Mouse (Mus musculus): ENCODE results near the gene Timm8a2. TPM values are rescaled to one million over a fixed set of nuclear protein-coding genes. Genes with fewer than 3 reads are reported as not detected.

Gene Timm8a2
- polyA plus RNA-seq, 1 experiment from 2014 or later: not detected

DNA sequence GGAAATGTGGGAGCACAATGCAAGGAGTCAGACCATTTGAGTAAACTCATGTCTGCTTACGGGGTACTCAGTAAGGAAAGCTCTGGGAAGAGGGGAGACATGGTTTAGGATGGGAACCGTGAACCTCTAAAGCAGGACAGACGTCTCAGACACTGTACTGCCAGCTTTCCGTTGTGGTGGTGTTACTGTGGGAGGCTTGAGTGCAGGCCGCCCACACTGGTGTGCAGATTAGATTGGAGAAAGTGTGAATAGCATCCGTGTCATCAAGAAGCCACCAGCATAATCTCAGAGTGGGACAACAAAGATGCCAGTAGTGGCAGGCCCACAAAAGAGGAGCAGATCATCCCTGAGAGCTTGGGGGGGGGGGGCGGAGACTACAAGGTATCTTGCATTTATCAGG, 32.2 kb upstream of the Timm8a2 start:
- no peaks in the 10 kb centered on the region for H3K9me3 ChIP-seq (replicated peaks; ENCODE audit: control insufficient read depth, low read length)
- ATAC-seq (replicated peaks; ENCODE audit: insufficient number of reproducible peaks, low FRiP score, low TSS enrichment): no peak
- H3K36me3 ChIP-seq (ENCODE audit: control insufficient read depth, insufficient read depth, low read length): no peaks in the 10 kb centered on the region
- H3K27me3 ChIP-seq (ENCODE audit: control insufficient read depth, insufficient read depth, low read length): no peaks in the 10 kb centered on the region
- 57% methylated on average over 7 of the region's 7 CpGs for WGBS (ENCODE audit: insufficient replicate concordance)
- H3K4me2 ChIP-seq: no peak overlapping the region
- no peak overlapping the region for H3K4me3 ChIP-seq (ENCODE audit: low read depth, low read length)
- H3K27ac ChIP-seq (ENCODE audit: low read depth, low read length): no peak overlapping the region
- peaks cover 5% of the 10 kb centered on the region; the same call in 1 of the 2 replicates for H3K4me1 ChIP-seq (ENCODE audit: control insufficient read depth, insufficient read depth, low read length)
- no peak overlapping the region for H3K9ac ChIP-seq (ENCODE audit: low read depth, low read length)

DNA sequence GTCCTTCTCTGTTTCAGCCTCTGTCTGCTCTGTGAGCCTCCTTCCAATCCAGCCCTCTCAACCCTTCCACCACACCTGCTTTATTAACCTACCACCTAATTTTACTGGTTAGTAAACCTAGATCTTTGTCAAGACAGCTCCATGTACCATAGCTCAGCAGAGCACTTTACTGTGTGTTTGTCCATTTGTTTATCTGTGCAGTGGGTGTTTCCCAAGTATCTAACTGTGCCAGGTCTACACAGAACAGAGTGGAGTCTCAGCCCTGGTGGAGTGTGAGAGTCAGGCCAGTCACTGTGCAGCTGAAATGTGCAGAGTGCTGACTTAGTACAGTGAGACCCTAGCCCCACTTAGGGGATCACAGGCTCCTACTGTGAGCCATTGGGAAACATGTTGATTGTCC, 30.7 kb upstream of the Timm8a2 start:
- no peaks in the 10 kb centered on the region for H3K36me3 ChIP-seq (ENCODE audit: control insufficient read depth, insufficient read depth, low read length)
- no peak for ATAC-seq (replicated peaks; ENCODE audit: insufficient number of reproducible peaks, low FRiP score, low TSS enrichment)
- H3K4me2 ChIP-seq: no peak overlapping the region
- H3K4me3 ChIP-seq (ENCODE audit: low read depth, low read length): no peak overlapping the region
- peaks cover 5% of the 10 kb centered on the region; the same call in 1 of the 2 replicates for H3K4me1 ChIP-seq (ENCODE audit: control insufficient read depth, insufficient read depth, low read length)
- no peaks in the 10 kb centered on the region for H3K9me3 ChIP-seq (replicated peaks; ENCODE audit: control insufficient read depth, low read length)
- no peaks in the 10 kb centered on the region for H3K27me3 ChIP-seq (ENCODE audit: control insufficient read depth, insufficient read depth, low read length)
- no peak overlapping the region for H3K9ac ChIP-seq (ENCODE audit: low read depth, low read length)
- no peak overlapping the region for H3K27ac ChIP-seq (ENCODE audit: low read depth, low read length)

DNA sequence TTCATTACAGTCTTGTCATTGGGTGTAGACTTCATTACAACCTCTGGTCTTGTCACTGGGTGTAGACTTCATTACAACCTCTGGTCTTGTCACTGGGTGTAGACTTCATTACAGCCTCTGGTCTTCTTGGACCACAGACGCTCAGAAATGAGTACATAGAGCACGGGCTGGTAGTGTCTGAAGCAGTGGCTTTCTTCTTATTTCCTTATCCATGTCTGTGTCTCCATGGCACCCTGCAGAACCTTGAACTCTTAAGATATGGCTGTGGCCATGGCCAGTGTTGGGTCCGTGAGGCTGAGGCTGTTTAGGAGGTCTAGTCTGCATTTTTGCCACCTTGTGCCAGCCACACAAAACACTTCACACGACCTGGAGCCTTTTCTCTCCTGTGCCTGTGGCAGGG, 26.2 kb upstream of the Timm8a2 start:
- no peaks in the 10 kb centered on the region for H3K9me3 ChIP-seq (replicated peaks; ENCODE audit: control insufficient read depth, low read length)
- 0 out of 2 replicates have a peak, but pooled peaks cover 5% of the 10 kb centered on the region for H3K4me1 ChIP-seq (ENCODE audit: control insufficient read depth, insufficient read depth, low read length)
- no peak overlapping the region for H3K4me2 ChIP-seq
- H3K9ac ChIP-seq (ENCODE audit: low read depth, low read length): no peak overlapping the region
- H3K27ac ChIP-seq (ENCODE audit: low read depth, low read length): no peak overlapping the region
- H3K27me3 ChIP-seq (ENCODE audit: control insufficient read depth, insufficient read depth, low read length): no peaks in the 10 kb centered on the region
- H3K36me3 ChIP-seq (ENCODE audit: control insufficient read depth, insufficient read depth, low read length): no peaks in the 10 kb centered on the region
- no peak overlapping the region for H3K4me3 ChIP-seq (ENCODE audit: low read depth, low read length)
- 83% methylated on average over 4 of the region's 4 CpGs for WGBS (ENCODE audit: insufficient replicate concordance)
- no peak for ATAC-seq (replicated peaks; ENCODE audit: insufficient number of reproducible peaks, low FRiP score, low TSS enrichment)

DNA sequence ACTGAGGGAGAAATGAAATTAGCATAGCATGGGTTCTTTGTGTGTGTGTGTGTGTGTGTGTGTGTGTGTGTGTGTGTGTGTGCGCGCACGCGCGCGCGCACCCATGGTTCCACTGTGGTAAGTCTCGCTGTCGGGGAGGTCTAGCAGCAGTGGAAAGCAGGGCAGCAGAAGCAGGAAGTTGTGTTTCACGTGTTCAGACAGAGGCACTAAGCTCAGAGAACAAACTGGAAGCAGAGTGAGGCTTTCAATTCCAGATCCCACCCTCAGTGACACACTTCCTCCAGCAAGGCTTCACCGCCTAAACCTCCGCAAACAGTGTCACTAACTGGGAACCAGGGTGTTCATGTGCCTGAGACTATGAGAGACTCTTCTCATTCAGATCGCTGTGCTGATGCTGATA, 25.0 kb upstream of the Timm8a2 start:
- no peaks in the 10 kb centered on the region for H3K27me3 ChIP-seq (ENCODE audit: control insufficient read depth, insufficient read depth, low read length)
- H3K36me3 ChIP-seq (ENCODE audit: control insufficient read depth, insufficient read depth, low read length): no peaks in the 10 kb centered on the region
- WGBS (ENCODE audit: insufficient replicate concordance): 90% methylated on average over 13 of the region's 13 CpGs
- H3K4me3 ChIP-seq (ENCODE audit: low read depth, low read length): no peak overlapping the region
- H3K4me1 ChIP-seq (ENCODE audit: control insufficient read depth, insufficient read depth, low read length): 0 out of 2 replicates have a peak, but pooled peaks cover 5% of the 10 kb centered on the region
- no peak for ATAC-seq (replicated peaks; ENCODE audit: insufficient number of reproducible peaks, low FRiP score, low TSS enrichment)
- H3K9ac ChIP-seq (ENCODE audit: low read depth, low read length): no peak overlapping the region
- no peak overlapping the region for H3K27ac ChIP-seq (ENCODE audit: low read depth, low read length)
- no peak overlapping the region for H3K4me2 ChIP-seq
- no peaks in the 10 kb centered on the region for H3K9me3 ChIP-seq (replicated peaks; ENCODE audit: control insufficient read depth, low read length)

DNA sequence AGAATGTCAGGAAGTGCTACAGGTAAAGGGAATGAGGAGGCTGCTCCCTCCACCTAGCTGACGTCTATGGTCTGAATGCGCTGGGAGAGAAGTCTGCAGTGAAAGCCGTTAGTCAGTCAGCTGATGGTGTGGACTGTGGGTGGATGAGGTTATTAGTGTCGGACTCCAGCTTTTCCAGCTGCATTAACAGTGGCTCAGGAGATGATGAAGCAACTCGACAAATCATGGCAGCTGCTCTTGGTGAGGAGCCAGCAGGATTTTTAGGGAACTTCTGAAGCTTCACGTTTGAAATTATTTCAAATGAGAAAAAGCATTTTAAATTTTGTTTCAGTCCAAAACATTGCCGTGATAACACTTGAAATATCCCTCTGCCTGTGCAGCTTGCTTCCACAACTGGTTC, 24.2 kb upstream of the Timm8a2 start:
- Histone ChIP-seq H3K4me1 (ENCODE audit: control insufficient read depth, insufficient read depth, low read length) (0 out of 2 replicates have a peak, but pooled peaks cover 5% of the 10 kb centered on the region), H3K4me2 (no peak overlapping the region), H3K9ac (ENCODE audit: low read depth, low read length) (no peak overlapping the region), H3K4me3 (ENCODE audit: low read depth, low read length) (no peak overlapping the region), H3K9me3 (replicated peaks; ENCODE audit: control insufficient read depth, low read length) (no peaks in the 10 kb centered on the region), H3K27ac (ENCODE audit: low read depth, low read length) (no peak overlapping the region), H3K27me3 (ENCODE audit: control insufficient read depth, insufficient read depth, low read length) (no peaks in the 10 kb centered on the region), H3K36me3 (ENCODE audit: control insufficient read depth, insufficient read depth, low read length) (no peaks in the 10 kb centered on the region)
- 81% methylated on average over 7 of the region's 7 CpGs for WGBS (ENCODE audit: insufficient replicate concordance)
- ATAC-seq (replicated peaks; ENCODE audit: insufficient number of reproducible peaks, low FRiP score, low TSS enrichment): no peak

DNA sequence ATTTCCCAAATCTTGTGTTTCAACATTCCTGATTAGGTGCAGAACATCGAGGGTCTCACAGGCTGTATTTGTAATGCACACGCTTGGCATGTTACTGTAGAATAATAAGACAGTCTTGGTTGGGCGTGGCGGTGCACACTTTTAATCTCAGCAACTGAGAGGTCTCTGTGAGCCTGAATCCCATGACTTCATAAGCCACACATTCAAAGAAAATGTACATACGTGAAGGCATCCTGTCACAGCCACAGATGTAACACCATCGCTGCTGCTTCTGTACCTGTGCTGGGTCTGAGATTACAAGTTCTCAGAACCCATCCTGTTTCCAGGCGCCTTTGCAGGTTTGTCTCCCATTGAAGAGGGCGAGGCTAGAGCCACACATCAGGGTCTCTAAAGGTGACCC, 22.7 kb upstream of the Timm8a2 start:
- Histone ChIP-seq H3K4me1 (ENCODE audit: control insufficient read depth, insufficient read depth, low read length) (peaks cover 12% of the 10 kb centered on the region; the same call in 1 of the 2 replicates), H3K36me3 (ENCODE audit: control insufficient read depth, insufficient read depth, low read length) (no peaks in the 10 kb centered on the region), H3K4me2 (no peak overlapping the region), H3K9ac (ENCODE audit: low read depth, low read length) (no peak overlapping the region), H3K27me3 (ENCODE audit: control insufficient read depth, insufficient read depth, low read length) (no peaks in the 10 kb centered on the region), H3K27ac (ENCODE audit: low read depth, low read length) (no peak overlapping the region), H3K9me3 (replicated peaks; ENCODE audit: control insufficient read depth, low read length) (no peaks in the 10 kb centered on the region), H3K4me3 (ENCODE audit: low read depth, low read length) (no peak overlapping the region)
- ATAC-seq (replicated peaks; ENCODE audit: insufficient number of reproducible peaks, low FRiP score, low TSS enrichment): no peak
- whole genome bisulfite sequencing (ENCODE audit: insufficient replicate concordance): 90% methylated on average over 8 of the region's 8 CpGs

DNA sequence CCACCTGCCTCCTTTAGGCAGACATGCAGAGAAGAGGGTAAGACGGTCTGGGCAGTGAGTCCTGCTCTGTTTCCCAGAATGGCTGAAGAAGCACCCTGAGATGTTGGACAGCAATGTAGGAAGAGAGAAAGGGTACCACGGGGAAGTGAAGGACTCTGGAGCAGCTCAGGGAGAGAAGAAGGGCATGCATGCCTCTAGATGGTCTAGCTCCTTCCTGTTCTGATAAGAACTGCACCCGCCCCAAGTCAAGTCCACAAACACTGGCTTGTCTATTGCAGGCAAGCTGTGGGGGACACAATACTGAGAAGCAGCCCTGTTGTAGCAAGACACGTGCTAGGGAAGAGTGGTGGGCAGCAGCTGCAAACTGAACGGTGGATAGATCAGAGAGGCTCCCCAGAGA, 22.3 kb upstream of the Timm8a2 start:
- peaks cover 13% of the 10 kb centered on the region; the same call in 1 of the 2 replicates for H3K4me1 ChIP-seq (ENCODE audit: control insufficient read depth, insufficient read depth, low read length)
- no peak overlapping the region for H3K4me3 ChIP-seq (ENCODE audit: low read depth, low read length)
- no peak overlapping the region for H3K4me2 ChIP-seq
- H3K9ac ChIP-seq (ENCODE audit: low read depth, low read length): no peak overlapping the region
- H3K27me3 ChIP-seq (ENCODE audit: control insufficient read depth, insufficient read depth, low read length): no peaks in the 10 kb centered on the region
- no peaks in the 10 kb centered on the region for H3K36me3 ChIP-seq (ENCODE audit: control insufficient read depth, insufficient read depth, low read length)
- no peak overlapping the region for H3K27ac ChIP-seq (ENCODE audit: low read depth, low read length)
- ATAC-seq (replicated peaks; ENCODE audit: insufficient number of reproducible peaks, low FRiP score, low TSS enrichment): no peak
- WGBS (ENCODE audit: insufficient replicate concordance): 44% methylated on average over 5 of the region's 5 CpGs
- H3K9me3 ChIP-seq (replicated peaks; ENCODE audit: control insufficient read depth, low read length): no peaks in the 10 kb centered on the region

DNA sequence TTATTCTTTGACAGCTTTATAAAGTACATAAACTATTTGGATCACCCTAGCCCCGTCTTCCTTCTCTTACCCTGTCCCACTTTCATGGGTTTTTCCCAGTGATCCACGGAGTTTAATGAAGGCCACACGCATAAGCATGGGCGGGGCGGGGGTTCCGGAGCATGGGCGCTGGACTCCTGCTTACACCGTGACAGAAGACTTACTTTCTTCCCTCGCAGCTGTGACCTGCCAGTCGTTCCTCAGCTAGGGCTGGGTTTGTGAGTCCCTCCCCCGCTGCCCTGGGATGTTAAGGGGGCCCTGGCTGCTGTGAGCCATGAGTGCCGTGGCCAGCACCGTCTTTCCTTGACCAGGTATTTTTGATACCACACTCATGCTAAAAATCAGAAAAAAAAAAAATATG, 21.7 kb upstream of the Timm8a2 start:
- Histone ChIP-seq H3K4me3 (ENCODE audit: low read depth, low read length) (no peak overlapping the region), H3K36me3 (ENCODE audit: control insufficient read depth, insufficient read depth, low read length) (no peaks in the 10 kb centered on the region), H3K9me3 (replicated peaks; ENCODE audit: control insufficient read depth, low read length) (no peaks in the 10 kb centered on the region), H3K4me1 (ENCODE audit: control insufficient read depth, insufficient read depth, low read length) (peaks cover 16% of the 10 kb centered on the region; the same call in 1 of the 2 replicates), H3K27me3 (ENCODE audit: control insufficient read depth, insufficient read depth, low read length) (no peaks in the 10 kb centered on the region), H3K4me2 (no peak overlapping the region), H3K27ac (ENCODE audit: low read depth, low read length) (no peak overlapping the region), H3K9ac (ENCODE audit: low read depth, low read length) (no peak overlapping the region)
- 70% methylated on average over 13 of the region's 13 CpGs for WGBS (ENCODE audit: insufficient replicate concordance)
- no peak for ATAC-seq (replicated peaks; ENCODE audit: insufficient number of reproducible peaks, low FRiP score, low TSS enrichment)

DNA sequence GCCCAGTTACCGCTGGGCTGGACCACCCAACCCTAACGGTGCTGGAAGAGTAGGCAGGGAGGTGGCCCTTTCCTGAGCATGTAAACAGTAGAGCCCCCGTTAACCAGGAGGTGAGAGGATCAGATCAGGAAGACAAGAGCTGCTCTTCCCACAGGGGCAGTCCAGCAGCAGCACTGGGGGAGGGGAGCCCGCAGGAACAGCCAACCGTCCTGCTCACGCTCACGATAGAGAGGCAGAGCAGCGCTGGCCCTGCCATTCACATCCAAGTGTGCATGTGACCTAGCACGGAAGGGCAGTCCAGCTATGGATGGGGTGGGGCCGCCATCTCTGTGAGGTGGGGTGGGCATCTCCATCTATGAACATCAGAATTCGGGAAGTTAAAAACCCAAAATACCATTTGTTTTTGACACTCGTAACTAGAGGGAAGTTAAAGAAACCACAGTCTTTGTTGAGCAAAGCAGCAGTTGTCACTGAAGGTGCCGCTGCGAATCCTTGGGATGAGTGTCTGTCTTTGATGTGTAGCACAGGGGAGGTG, 21.0 kb upstream of the Timm8a2 start:
- 73% methylated on average over 14 of the region's 14 CpGs for WGBS (ENCODE audit: insufficient replicate concordance)
- Histone ChIP-seq H3K4me2 (no peak overlapping the region), H3K9ac (ENCODE audit: low read depth, low read length) (no peak overlapping the region), H3K27ac (ENCODE audit: low read depth, low read length) (no peak overlapping the region), H3K9me3 (replicated peaks; ENCODE audit: control insufficient read depth, low read length) (no peaks in the 10 kb centered on the region), H3K36me3 (ENCODE audit: control insufficient read depth, insufficient read depth, low read length) (no peaks in the 10 kb centered on the region), H3K4me3 (ENCODE audit: low read depth, low read length) (no peak overlapping the region), H3K4me1 (ENCODE audit: control insufficient read depth, insufficient read depth, low read length) (peaks cover 16% of the 10 kb centered on the region; the same call in 1 of the 2 replicates), H3K27me3 (ENCODE audit: control insufficient read depth, insufficient read depth, low read length) (no peaks in the 10 kb centered on the region)
- ATAC-seq (replicated peaks; ENCODE audit: insufficient number of reproducible peaks, low FRiP score, low TSS enrichment): no peak
